Mouse (Mus musculus) ES-E14 (cell line): Measurements from ENCODE around the gene Ak9. TPM values are rescaled to one million over a fixed set of nuclear protein-coding genes. Genes with fewer than 3 reads are reported as not detected.

ENCODE experiments used
- DNase-seq: peaks from one replicate; pipeline ENCODE4 v3.0.0-alpha.2; 2013; ENCODE audit warnings: low read depth, low spot score
- H3K27ac ChIP-seq: 2 replicates; pipeline ENCODE4 v1.5.1; 2012; ENCODE audit warnings: low read depth, mild to moderate bottlenecking, low read length, moderate library complexity, mixed read lengths; ENCODE audit not compliant: poor library complexity, insufficient read depth, severe bottlenecking
- H3K36me3 ChIP-seq: 2 replicates; pipeline ENCODE4 v1.6.1; 2012; ENCODE audit warnings: mild to moderate bottlenecking, low read length, moderate library complexity, mixed read lengths; ENCODE audit not compliant: control insufficient read depth, poor library complexity, insufficient read depth, severe bottlenecking
- H3K4me1 ChIP-seq, 2 experiments: fragments of 150-350 bp in 1 of 2; sonication (generic) in 1 of 2; 2 replicates each; pipeline ENCODE4 v1.6.1; 2012; ENCODE audit warnings: low read length in 2 of 2, mild to moderate bottlenecking in 1 of 2, mixed read lengths in 1 of 2; ENCODE audit not compliant: control insufficient read depth in 2 of 2, insufficient read depth in 2 of 2, poor library complexity in 1 of 2
- H3K4me3 ChIP-seq, 2 experiments: fragments of 150-350 bp in 1 of 2; sonication (generic) in 1 of 2; 2 replicates each; pipeline ENCODE4 v1.5.1; 2012; ENCODE audit warnings: low read length in 2 of 2, low read depth in 1 of 2, mild to moderate bottlenecking in 1 of 2, mixed read lengths in 1 of 2; ENCODE audit not compliant: insufficient read depth in 1 of 2, poor library complexity in 1 of 2, severe bottlenecking in 1 of 2
- H3K9ac ChIP-seq: 2 replicates; pipeline ENCODE4 v1.6.1; 2012; ENCODE audit warnings: low read depth, mild to moderate bottlenecking, low read length, mixed read lengths; ENCODE audit not compliant: poor library complexity, insufficient read depth, severe bottlenecking
- H3K9me3 ChIP-seq: fragments of 150-350 bp; sonication (generic); 2 replicates; pipeline ENCODE4 v1.6.1; 2012; ENCODE audit warnings: low read depth, mild to moderate bottlenecking, low read length; ENCODE audit not compliant: control insufficient read depth, insufficient read depth
- CHD2 ChIP-seq: IDR thresholded peaks from 2 replicates; pipeline ENCODE4 v1.6.1; 2014; ENCODE audit warnings: mild to moderate bottlenecking, low read depth, low read length, inconsistent platforms
- HCFC1 ChIP-seq: IDR thresholded peaks from 2 replicates; pipeline ENCODE4 v1.6.1; 2012; ENCODE audit warnings: low read length, inconsistent platforms, borderline replicate concordance; ENCODE audit not compliant: insufficient read depth
- MAFK ChIP-seq: IDR thresholded peaks from 2 replicates; pipeline ENCODE4 v1.6.1; 2014; ENCODE audit warnings: mild to moderate bottlenecking, low read depth, low read length, inconsistent platforms; ENCODE audit not compliant: insufficient read depth
- ZC3H11A ChIP-seq: IDR thresholded peaks from 2 replicates; pipeline ENCODE4 v1.6.1; 2012; ENCODE audit warnings: low read depth, mild to moderate bottlenecking, inconsistent platforms, low read length, borderline replicate concordance
- ZNF384 ChIP-seq: IDR thresholded peaks from 2 replicates; pipeline ENCODE4 v1.6.1; 2012; ENCODE audit warnings: low read depth, low read length, inconsistent platforms
- in situ Hi-C, 2 experiments: fragments of 600-800 bp; cut with MboI; formaldehyde crosslinking; loops; one replicate each; pipeline ENCODE4 v1.15.1; 2025; ENCODE audit warnings: low sequenced_read_pairs in 2 of 2, inconsistent platforms in 1 of 2; ENCODE audit not compliant: unreplicated experiment in 2 of 2
- total RNA-seq: library from RNA; depleted of rRNA; stranded (reverse); fragments of 300-350 nt; gene quantifications from 2 replicates; pipeline ENCODE4 v1.2.3, GENCODE M21; 2012

Ak9 gene
- total RNA-seq, 1 experiment = 0.09 TPM

- H3K36me3 ChIP-seq = no peaks in the 10 kb centered on the region
- in situ Hi-C loops = no loop called here
- no peak overlapping the region for H3K9ac ChIP-seq
- no peaks in the 10 kb centered on the region for H3K9me3 ChIP-seq
- H3K27ac ChIP-seq = no peak overlapping the region
- H3K4me3 ChIP-seq = no peak overlapping the region
- H3K4me1 ChIP-seq = peaks cover 17 to 20% of the 10 kb centered on the region in 2 experiments
- DNase-seq = no peak
- TF ChIP-seq ZNF384 (no peak), CHD2 (no peak), ZC3H11A (no peak), MAFK (no peak), HCFC1 (no peak)
Measured at GRCm38 (mm10) chr10:41470693-41471092, 166.9 kb downstream of the Ak9 start.

- in situ Hi-C loops = no loop called here
- H3K36me3 ChIP-seq = no peaks in the 10 kb centered on the region
- peaks cover 15 to 19% of the 10 kb centered on the region in 2 experiments for H3K4me1 ChIP-seq
- H3K27ac ChIP-seq = peak overlapping the region; percentile 46; the same call in 1 of the 2 replicates
- no peak overlapping the region for H3K4me3 ChIP-seq
- H3K9me3 ChIP-seq = no peaks in the 10 kb centered on the region
- H3K9ac ChIP-seq = no peak overlapping the region
- TF ChIP-seq HCFC1 = no peak
- TF ChIP-seq CHD2 = no peak
- no peak for TF ChIP-seq MAFK
- no peak for TF ChIP-seq ZNF384
- TF ChIP-seq ZC3H11A = no peak
- DNase-seq = no peak
Measured at GRCm38 (mm10) chr10:41472534-41472933, 168.8 kb downstream of the Ak9 start.

GRCm38 (mm10) chr10:41472962-41473481 lies 169.2 kb downstream of the Ak9 start:
- Histone ChIP-seq H3K36me3 (no peaks in the 10 kb centered on the region), H3K9ac (no peak overlapping the region), H3K4me1 (peaks cover 10 to 22% of the 10 kb centered on the region in 2 experiments), H3K4me3 (no peak overlapping the region), H3K27ac (peak overlapping the region; percentile 46; the same call in 1 of the 2 replicates), H3K9me3 (no peaks in the 10 kb centered on the region)
- no peak for DNase-seq
- in situ Hi-C loops = no loop called here
- TF ChIP-seq MAFK = no peak
- TF ChIP-seq ZNF384 = no peak
- no peak for TF ChIP-seq ZC3H11A
- TF ChIP-seq CHD2 = no peak
- no peak for TF ChIP-seq HCFC1

- H3K9me3 ChIP-seq = no peaks in the 10 kb centered on the region
- H3K4me1 ChIP-seq = peaks cover 8 to 24% of the 10 kb centered on the region in 2 experiments
- H3K9ac ChIP-seq = no peak overlapping the region
- TF ChIP-seq CHD2 (no peak), ZC3H11A (no peak), HCFC1 (no peak), MAFK (0 out of 2 replicates have a peak, but pooled peaks have one; percentile 5)
- in situ Hi-C loops = no loop called here
- H3K36me3 ChIP-seq = no peaks in the 10 kb centered on the region
- no peak overlapping the region for H3K27ac ChIP-seq
- no peak for DNase-seq
- H3K4me3 ChIP-seq = no peak overlapping the region
Measured at GRCm38 (mm10) chr10:41473782-41474468, 170.1 kb downstream of the Ak9 start.
